ENCODE assay signal across 14 mouse cellular contexts in genomic region chr4:83423641-83424040, GRCm38 (mm10). TPM values are rescaled to one million over a fixed set of nuclear protein-coding genes. Genes with fewer than 3 reads are reported as not detected.
DNase-seq lines count a peak whose midpoint lies in the region.
"Had no signal": no experiment of that assay in that cellular context is flagged by ENCODE, and none has a peak within 500 bp of the region (broad histone marks: within the 10 kb centered on the region; RNA-seq: fewer than 3 reads in every experiment).

No protein-coding gene starts in this region.

- DNase-seq in gastrocnemius, adult 18-20 months (ENCODE audit: low spot score), result peak; percentile 15
- DNase-seq in gastrocnemius, postnatal 10 days, result no peak
- DNase-seq in cerebellum, adult 11-12 months, result peak; percentile 60
- DNase-seq in cerebellum, adult 9-11 months, result peak; percentile 63
- DNase-seq in skeletal muscle tissue, adult 2 months (ENCODE audit: low read depth, low spot score), result peak; percentile 23
- no peak for DNase-seq in adrenal gland, postnatal 36 days
- DNase-seq in adrenal gland, adult 2 months, result no peak
- DNase-seq: kidney, adult 2 months; kidney, postnatal 36 days; lung, embryonic 14.5 days; lung, postnatal 14 days; right cerebral cortex, adult 18-20 months; thymus, adult 18-20 months; thymus, postnatal 36 days had no signal

RNA-seq across cellular contexts. Expression of gene Snapc3, which starts 6.1 kb away (rescaled TPM):
- 1 to 10 TPM; 8.3 to 9.2 TPM for total RNA-seq in gastrocnemius, adult 18-20 months (2021)
- 10 to 100 TPM; 16.4 to 19.0 TPM for total RNA-seq in gastrocnemius, postnatal 10 days (2021)
- total RNA-seq in adrenal gland, postnatal 36 days (2021), result 10 to 100 TPM; 18.7 to 21.5 TPM
- 10 to 100 TPM; 19.2 to 22.5 TPM for total RNA-seq in adrenal gland, adult 2 months (2021)
- polyA plus RNA-seq in adrenal gland, adult 2 months (2012; rRNA removed), result 22.7 and 28.5 TPM in 2 replicates

Comparison
In these comparisons a context has a peak if more than half of its experiments do, and no peak if none do; other contexts are left out.
1. DNase-seq: peak in gastrocnemius, adult 18-20 months (single experiment), cerebellum, adult 11-12 months (single experiment), cerebellum, adult 9-11 months (single experiment) and skeletal muscle tissue, adult 2 months (single experiment); none in gastrocnemius, postnatal 10 days (single experiment), adrenal gland, postnatal 36 days (0 of 2) and adrenal gland, adult 2 months (single experiment).